Mouse (Mus musculus) midbrain, embryonic 15.5 days (tissue): ENCODE measurements at regions not wholly inside any gene's neighbourhood (a gene's known extent, or its start where the extent isn't known, plus 50 kb on each side); places are given as distances from the start of the nearest gene placed in this dataset.

Experiments
- ATAC-seq: fragments of 200-750 bp; cut with Nextera tagmentation; replicated peaks from 2 replicates; pipeline ENCODE4 v1.8.0; 2017; ENCODE audit warnings: moderate TSS enrichment
- H3K27ac ChIP-seq: fragments of 300-500 bp; sonication (generic); 2 replicates; pipeline ENCODE4 v1.5.1; 2015; ENCODE audit warnings: mild to moderate bottlenecking, inconsistent platforms
- H3K27me3 ChIP-seq: fragments of 300-500 bp; sonication (generic); replicated peaks from 2 replicates; pipeline ENCODE4 v1.6.1; 2015; ENCODE audit warnings: inconsistent platforms
- H3K36me3 ChIP-seq: fragments of 300-500 bp; sonication (generic); replicated peaks from 2 replicates; pipeline ENCODE4 v1.6.1; 2015; ENCODE audit warnings: inconsistent platforms
- H3K4me1 ChIP-seq: fragments of 300-500 bp; sonication (generic); 2 replicates; pipeline ENCODE4 v1.6.1; 2015; ENCODE audit warnings: inconsistent platforms
- H3K4me2 ChIP-seq: fragments of 300-500 bp; sonication (generic); 2 replicates; pipeline ENCODE4 v1.6.1; 2015; ENCODE audit warnings: inconsistent platforms, mild to moderate bottlenecking, moderate library complexity
- H3K4me3 ChIP-seq: fragments of 300-500 bp; sonication (generic); 2 replicates; pipeline ENCODE4 v1.5.1; 2015; ENCODE audit warnings: mild to moderate bottlenecking, inconsistent platforms
- H3K9ac ChIP-seq: fragments of 300-500 bp; sonication (generic); 2 replicates; pipeline ENCODE4 v1.6.1; 2015; ENCODE audit warnings: mild to moderate bottlenecking, inconsistent platforms
- H3K9me3 ChIP-seq: fragments of 300-500 bp; sonication (generic); 2 replicates; pipeline ENCODE4 v1.6.1; 2016; ENCODE audit warnings: inconsistent platforms
- WGBS: fragments of 180-500 bp; shearing (Covaris S2); methylation state at CpG from one replicate; pipeline ENCODE4 v1.1.7; 2015; ENCODE audit warnings: mixed read lengths; 5-methylcytosine and 5-hydroxymethylcytosine counted together

GRCm38 (mm10) chr17:89255687-89256086 is 55.2 kb upstream of the Fshr start:
- Histone ChIP-seq H3K4me3 (no peak overlapping the region), H3K4me1 (no peaks in the 10 kb centered on the region), H3K4me2 (no peak overlapping the region), H3K27me3 (no peaks in the 10 kb centered on the region), H3K9ac (no peak overlapping the region), H3K36me3 (no peaks in the 10 kb centered on the region), H3K9me3 (no peaks in the 10 kb centered on the region), H3K27ac (no peak overlapping the region)
- 43% methylated on average over 3 of the region's 3 CpGs for WGBS
- no peak; the same call in 1 of the 2 replicates for ATAC-seq

- no peak overlapping the region for H3K4me2 ChIP-seq
- no peaks in the 10 kb centered on the region for H3K36me3 ChIP-seq
- no peak overlapping the region for H3K4me3 ChIP-seq
- H3K4me1 ChIP-seq, result no peaks in the 10 kb centered on the region
- H3K27me3 ChIP-seq, result no peaks in the 10 kb centered on the region
- 81% methylated on average over 5 of the region's 5 CpGs for WGBS
- no peak overlapping the region for H3K27ac ChIP-seq
- ATAC-seq, result no peak
- H3K9me3 ChIP-seq, result no peaks in the 10 kb centered on the region
- H3K9ac ChIP-seq, result no peak overlapping the region
Measured at GRCm38 (mm10) chr17:89250811-89251210, 50.3 kb upstream of the Fshr start.
